Mouse (Mus musculus) adrenal gland, postnatal 4 days (tissue): Measurements from ENCODE around the gene Gga2. TPM values are rescaled to one million over a fixed set of nuclear protein-coding genes. Genes with fewer than 3 reads are reported as not detected.

ENCODE experiments used
- DNase-seq, 2 experiments: peaks; one replicate each; pipeline ENCODE4 v3.0.0; 2021 to 2022; ENCODE audit warnings: low spot score in 2 of 2, mixed read lengths in 2 of 2
- long read RNA-seq, 2 experiments: library from polyadenylated mRNA; stranded (forward); transcript quantifications; one replicate each; pipeline ENCODE4 v2.0.0; 2021
- total RNA-seq, 2 experiments: library from RNA; stranded (reverse); gene quantifications; 2 replicates each; pipeline ENCODE4 v1.2.3; 2021

Gga2 gene
- 10 to 100 TPM; 34.2 to 43.2 TPM for total RNA-seq
- long read RNA-seq, experiment 1, full-length matches to known transcripts, result 32 of 37 reads
- long read RNA-seq, experiment 1, partial matches to known transcripts, result 3 of 37 reads
- long read RNA-seq, experiment 1, other reads (novel, unspliced or antisense), result 2 of 37 reads
- long read RNA-seq, experiment 2, full-length matches to known transcripts, result 102 of 130 reads
- long read RNA-seq, experiment 2, partial matches to known transcripts, result 13 of 130 reads
- long read RNA-seq, experiment 2, other reads (novel, unspliced or antisense), result 15 of 130 reads

DNA sequence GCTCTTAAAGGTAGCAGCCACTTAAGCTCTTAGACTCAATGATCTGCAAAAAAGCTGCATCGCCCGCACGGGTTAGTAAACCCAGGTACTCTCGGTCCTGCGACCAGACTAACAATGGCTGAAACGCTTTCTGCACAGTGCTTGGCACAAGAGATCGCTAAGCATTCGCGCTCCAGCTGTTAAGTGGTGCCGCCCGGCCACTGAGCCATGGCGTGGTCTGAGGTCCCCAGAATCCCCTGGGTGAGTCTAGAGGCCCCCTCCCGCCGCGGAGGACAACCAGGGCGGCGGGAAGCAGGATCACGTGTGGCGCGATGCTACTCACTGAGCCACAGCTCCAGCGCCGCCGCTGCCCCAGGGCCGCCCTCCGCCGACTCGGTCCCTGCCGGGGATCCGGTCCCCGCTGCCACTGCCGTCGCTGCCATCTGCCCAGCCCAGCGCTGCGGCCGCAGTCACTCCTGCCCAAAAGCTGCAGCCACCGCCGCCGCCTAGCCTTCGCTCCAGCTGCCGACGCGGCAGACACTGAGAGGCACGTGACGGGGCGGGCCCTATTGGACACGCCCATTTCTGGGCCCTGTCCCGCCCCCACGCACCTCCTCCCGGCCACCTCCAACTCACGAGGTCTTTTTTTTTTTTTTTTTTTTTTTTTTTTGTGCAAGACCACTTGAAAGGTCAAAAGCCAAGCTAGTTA is at the start of gene Gga2:
Gga2 (minus strand) TSS at position 556 of the 688 bp plus-strand sequence.
- DNase-seq, result peak; percentile 65 to 70

DNA sequence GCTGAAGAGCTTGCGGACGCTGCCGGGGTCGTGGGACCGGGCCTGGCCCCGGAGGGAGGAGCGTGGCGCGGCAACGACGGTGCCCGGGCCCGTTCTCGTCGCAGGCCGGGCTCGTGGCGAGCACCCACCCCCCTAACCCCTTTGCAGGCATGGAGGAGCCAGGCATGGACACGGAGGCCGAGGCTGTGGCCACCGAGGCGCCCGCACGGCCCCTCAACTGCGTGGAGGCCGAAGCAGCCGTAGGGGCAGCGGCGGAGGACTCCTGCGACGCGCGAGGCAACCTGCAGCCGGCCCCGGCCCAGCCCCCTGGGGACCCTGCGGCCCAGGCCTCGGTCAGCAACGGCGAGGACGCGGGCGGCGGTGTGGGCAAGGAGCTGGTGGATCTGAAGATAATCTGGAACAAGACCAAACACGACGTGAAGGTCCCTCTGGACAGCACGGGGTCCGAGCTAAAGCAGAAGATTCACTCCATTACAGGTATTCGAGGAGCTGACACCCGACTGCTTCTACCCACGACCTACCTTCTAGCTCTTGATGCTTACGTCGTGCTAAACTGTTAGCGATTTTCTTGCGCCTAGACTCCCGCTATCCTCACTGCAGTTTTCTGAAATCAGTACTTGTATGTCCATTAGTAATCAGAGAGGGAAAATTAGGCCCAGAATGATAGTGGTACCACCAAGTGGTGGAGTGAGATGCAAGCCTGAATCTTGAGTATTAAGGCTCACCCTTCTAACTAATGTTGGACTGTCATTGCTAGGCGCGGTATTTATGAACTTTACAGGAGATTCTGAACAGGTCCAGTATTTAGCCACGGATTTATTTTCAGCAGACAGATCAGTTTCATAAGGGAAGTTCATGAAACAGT is 46.7 kb upstream of the Gga2 start:
- DNase-seq, result no peak

- DNase-seq, result peak; percentile 85 to 90
These were observed 46.0 kb upstream of the Gga2 start, which contains the start of the genes Ubfd1 and Ears2 for GRCm38 (mm10) chr7:122066945-122067516. Gene Ubfd1 (plus strand): TSS chr7:122067175. Gene Ears2 (minus strand): TSS chr7:122067263.

DNA sequence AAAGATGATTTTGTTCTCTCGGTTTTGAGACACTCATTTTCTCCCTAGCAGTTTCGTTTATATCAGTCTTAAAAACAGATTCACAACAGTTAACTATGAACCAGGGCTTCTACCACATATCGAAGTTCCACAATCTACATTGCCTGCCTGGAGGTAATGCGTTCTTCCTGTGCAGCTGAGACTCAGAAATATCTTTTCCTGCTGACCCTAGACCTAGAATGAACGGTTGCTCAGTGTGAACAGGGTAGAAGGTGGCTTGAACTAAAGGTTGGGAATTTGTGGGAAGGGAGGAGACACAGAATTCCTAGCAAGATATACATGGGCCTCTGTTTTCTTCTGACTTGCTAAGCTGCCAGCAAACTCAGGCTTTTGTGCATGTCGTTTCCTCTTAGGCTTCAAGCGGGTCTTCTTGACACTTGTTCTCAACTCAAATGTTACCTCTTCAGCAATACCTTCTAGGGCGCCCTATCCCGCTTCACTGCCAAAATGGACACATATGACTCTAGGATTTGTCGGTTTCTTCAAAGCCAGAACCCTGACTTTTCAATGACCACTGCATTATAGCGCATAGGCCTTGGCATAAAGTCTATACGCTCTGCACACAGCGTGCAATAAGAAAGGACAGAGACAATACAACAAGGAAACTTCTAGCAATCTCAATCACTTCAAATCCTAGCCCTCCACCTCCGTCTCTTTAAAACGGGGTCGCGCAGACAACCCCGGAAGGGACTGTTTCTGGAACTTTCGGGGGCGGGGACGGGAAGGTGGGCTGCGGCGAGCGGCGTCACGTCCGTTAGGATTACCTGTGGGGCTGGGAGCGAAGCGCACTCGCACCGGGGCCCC is 45.3 kb upstream of the Gga2 start:
- no peak for DNase-seq

- DNase-seq, result no peak
These were observed 44.6 kb upstream of the Gga2 start for GRCm38 (mm10) chr7:122065656-122066055.

GRCm38 (mm10) chr7:122056633-122057032 is 35.6 kb upstream of the Gga2 start:
- DNase-seq, result no peak

DNA sequence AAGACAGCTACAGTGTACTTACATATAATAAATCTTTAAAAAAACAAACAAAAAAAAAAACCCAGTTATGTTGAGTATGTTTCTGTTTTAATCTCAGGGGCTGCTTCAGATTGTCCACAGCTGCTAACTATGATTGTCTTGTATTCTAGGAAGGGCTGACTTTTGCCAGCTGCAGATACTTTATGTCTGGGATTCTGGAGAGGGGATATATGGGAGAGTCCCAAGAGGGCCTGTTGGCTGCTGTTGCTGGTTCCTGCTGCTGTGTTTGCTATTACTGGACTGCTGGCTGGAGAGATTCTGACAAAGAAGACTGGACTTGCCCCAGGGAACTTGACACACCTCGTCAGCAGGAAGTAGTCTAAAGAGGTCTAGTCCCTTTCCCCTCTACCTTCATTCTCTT is 29.8 kb upstream of the Gga2 start:
- no peak for DNase-seq

- no peak for DNase-seq
These were observed 27.2 kb upstream of the Gga2 start for GRCm38 (mm10) chr7:122048191-122048590.

DNA sequence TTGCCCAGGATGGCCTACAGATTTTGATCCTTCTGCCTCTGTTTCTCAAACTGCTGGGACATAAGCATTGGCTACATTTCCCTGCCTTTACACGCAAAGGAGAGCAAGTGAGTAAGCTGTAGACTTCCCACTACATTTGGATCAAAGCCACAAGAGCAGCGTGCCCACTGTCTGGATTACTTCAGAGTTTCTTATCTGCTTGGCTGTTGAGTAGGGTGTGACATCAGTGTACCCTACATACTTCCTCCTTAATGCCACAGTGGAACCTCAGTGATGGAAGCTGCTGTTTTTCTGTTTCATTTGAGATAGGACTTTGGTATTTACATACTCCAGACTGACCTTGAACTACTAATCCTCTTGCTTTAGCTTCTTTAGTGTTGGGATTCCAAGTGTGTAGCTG is 25.8 kb upstream of the Gga2 start:
- no peak for DNase-seq

- DNase-seq, result no peak
These were observed 24.7 kb upstream of the Gga2 start for GRCm38 (mm10) chr7:122045711-122046110.

DNA sequence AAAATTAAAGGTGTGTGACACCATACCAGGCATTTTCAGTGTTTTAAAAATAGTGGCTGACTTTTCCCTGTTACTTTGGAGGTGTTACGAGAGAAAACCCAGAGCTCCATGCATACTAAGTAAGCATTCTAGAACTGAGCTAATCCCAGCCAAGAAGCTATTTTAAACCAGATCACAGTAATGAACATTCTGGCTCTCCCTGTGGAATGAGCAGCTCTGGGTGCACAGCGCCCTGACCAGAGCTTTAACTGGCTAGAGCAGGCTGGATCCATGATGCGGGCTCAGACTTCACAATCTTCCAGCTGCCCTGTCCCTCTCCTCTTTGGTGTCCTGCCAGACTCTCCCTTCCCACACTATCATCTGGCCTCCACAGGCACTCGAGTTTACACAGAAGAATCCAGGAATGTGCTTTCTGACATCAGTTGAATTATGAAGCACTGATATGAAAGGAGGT is 24.2 kb upstream of the Gga2 start:
- DNase-seq, result no peak

GRCm38 (mm10) chr7:122044106-122044505 is 23.1 kb upstream of the Gga2 start:
- no peak for DNase-seq

GRCm38 (mm10) chr7:122034348-122034747 is 13.3 kb upstream of the Gga2 start:
- DNase-seq, result no peak

- no peak for DNase-seq
These were observed 12.3 kb upstream of the Gga2 start for GRCm38 (mm10) chr7:122033371-122033770.

- DNase-seq, result no peak
These were observed 1.1 kb upstream of the Gga2 start for GRCm38 (mm10) chr7:122022131-122022530.

DNA sequence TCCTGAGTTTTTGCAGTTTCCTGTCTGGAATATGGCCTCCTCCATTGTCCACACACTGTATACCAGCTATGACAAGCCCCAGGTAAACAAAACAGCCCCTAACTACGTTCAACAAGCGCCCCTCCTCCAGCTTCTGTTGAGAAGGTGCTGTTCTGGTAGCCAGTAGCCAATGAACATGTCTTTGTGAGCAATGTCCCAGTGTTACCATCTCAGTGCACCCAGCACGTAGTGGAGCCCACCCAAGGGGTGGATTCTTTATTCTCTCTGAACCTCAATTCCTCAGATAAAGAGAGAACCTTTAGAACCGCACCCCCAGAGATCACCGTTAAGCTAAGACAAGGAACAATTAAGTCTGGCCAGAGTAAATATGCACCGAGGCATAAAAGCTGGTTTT is 752 bp downstream of the Gga2 start:
- no peak for DNase-seq

- no peak for DNase-seq
These were observed 2.0 kb downstream of the Gga2 start for GRCm38 (mm10) chr7:122018978-122019377.

DNA sequence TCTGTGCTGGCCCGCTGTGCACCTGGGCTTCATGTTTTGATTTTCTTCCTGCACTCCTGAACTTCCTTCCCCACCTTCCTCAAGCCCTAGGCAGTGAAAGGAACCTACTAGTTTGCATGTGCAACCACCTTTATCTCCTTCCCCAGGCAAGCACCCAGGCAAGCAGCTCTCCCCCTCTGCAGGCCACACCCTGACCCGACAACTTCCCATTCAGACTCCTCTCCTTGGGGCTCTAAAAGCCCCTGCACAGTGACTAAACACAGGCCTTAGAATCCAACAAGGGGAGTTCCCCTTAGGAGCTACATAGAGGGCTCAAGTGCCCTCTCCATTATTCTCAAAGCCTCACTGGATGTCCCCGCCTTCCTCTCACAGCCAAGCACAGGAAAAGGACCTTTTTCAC is 2.8 kb downstream of the Gga2 start:
- no peak for DNase-seq

GRCm38 (mm10) chr7:122015734-122016133 is 5.3 kb downstream of the Gga2 start:
- no peak for DNase-seq

DNA sequence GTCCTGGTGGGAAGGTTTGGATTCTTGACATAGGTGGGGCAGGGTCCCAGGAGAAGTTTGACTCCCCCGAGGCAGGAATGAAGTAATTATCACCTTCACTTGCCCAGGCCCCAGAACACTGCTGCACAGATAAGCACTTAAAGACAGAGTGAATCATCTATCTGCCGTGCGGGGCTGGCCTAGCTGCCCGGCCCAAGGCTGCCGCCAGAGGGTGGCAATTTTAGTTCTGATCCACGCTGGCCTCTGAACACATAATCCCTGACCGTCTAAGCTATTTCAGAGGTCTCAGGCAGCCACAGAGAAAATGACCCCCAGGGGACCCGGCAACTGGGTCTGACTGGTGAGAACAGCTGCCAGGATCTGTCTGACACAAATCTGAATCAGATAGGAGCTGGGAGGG is 5.9 kb downstream of the Gga2 start:
- DNase-seq, result peak in 1 of 2 experiments; percentile 38
